Mouse (Mus musculus): Measurements from ENCODE around the gene Nos1. TPM values are rescaled to one million over a fixed set of nuclear protein-coding genes. Genes with fewer than 3 reads are reported as not detected.

The Nos1 gene
- polyA plus RNA-seq (2015; fragmentation: Nextera tagmentation; extraction: Ambion mirVana): 0.02 TPM in 2 replicates

DNA sequence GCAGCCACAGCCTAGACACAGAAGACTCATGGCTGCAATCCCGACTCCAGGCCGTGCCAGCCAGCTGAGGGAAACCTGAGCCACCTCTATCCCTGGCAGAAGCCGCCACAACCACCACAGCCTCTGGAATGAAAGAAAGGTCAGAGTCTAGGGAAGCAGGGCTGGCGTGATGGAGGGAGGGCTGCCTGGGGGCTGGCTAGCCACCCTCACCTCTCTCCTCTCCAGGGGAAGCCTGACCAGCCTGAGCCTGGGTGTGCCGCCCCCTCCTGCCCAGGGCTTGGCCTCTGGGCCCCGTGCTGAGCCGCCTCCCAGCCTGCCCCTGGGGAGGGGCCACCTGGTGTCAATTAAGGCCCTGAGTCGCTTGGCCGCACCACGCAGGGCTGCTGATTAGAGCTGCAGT lies at the start of gene Nos1:
Gene Nos1, plus strand, starts transcription at position 352 of the 400 bp plus-strand sequence.

DNA sequence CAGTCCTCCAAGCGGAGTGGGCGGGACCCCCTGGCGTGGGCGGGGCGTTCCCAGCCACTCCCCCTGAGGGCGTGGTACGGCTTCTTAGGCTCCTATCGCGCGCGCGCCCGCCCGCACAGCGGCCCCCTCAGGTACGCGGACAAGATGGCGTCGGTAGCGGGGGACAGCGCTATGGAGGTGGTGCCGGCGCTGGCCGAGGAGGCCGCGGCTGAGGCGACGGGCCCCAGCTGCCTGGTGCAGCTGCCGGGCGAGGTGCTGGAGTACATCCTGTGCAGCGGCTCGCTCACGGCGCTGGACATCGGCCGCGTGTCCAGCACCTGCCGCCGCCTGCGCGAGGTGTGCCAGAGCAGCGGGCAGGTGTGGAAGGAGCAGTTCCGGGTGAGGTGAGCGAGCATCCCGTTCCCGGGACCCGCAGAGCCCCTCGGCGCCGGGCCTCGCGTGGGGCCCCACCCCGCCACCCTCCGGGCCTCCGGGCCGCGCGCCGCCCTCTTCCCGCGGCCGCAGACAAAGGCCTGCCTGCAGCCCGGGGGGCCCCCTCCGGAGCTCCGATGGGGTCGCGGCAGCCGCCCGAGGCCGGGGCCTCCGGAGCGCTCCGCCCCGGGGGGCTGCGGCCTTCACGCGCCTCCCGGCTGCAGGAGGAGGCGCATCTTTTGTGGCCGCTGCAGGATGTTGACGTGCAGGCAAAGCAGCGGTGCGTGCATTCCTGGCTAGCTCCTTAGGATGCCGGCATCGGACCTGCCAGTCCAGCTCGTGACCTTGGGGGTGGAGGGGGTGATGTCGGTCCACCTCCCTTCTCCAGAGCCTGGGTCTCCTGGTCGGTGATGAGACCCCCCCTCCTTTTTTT lies 196.0 kb downstream of the Nos1 start, which contains the start of gene Fbxo21:
Gene Fbxo21, plus strand, starts transcription at position 74 of the 844 bp plus-strand sequence.

Other genes with a start within 250 kb of the Nos1 start
- 9.1 and 11.7 TPM in 2 replicates for gene Fbxo21, start 195.7 kb downstream of the Nos1 start, polyA plus RNA-seq (2015; fragmentation: Nextera tagmentation; extraction: Ambion mirVana)
- gene Tesc, start 246.7 kb downstream of the Nos1 start, polyA plus RNA-seq (2015; fragmentation: Nextera tagmentation; extraction: Ambion mirVana): 4.4 and 5.3 TPM in 2 replicates

All from spleen, postnatal 0 days (tissue).